Mouse (Mus musculus) urinary bladder, adult 18-20 months (tissue): Measurements from ENCODE around the gene Mdc1.

ENCODE experiments used
- DNase-seq, 2 experiments: peaks; one replicate each; pipeline ENCODE4 v3.0.0; 2022; ENCODE audit warnings: low spot score in 2 of 2, mixed read lengths in 2 of 2

The Mdc1 gene

GRCm38 (mm10) chr17:35841076-35841950, at the start of gene Mdc1:
Gene Mdc1, plus strand, starts transcription at chr17:35841515.
- peak; percentile 95 to 99 for DNase-seq

- no peak for DNase-seq
Observed at GRCm38 (mm10) chr17:35792837-35793236, 48.5 kb upstream of the Mdc1 start.

- DNase-seq: no peak
Observed at GRCm38 (mm10) chr17:35795099-35795498, 46.2 kb upstream of the Mdc1 start.

GRCm38 (mm10) chr17:35795656-35796055, 45.7 kb upstream of the Mdc1 start:
- DNase-seq: no peak

GRCm38 (mm10) chr17:35796835-35797234, 44.5 kb upstream of the Mdc1 start:
- DNase-seq: no peak

- no peak for DNase-seq
Observed at GRCm38 (mm10) chr17:35800905-35801304, 40.4 kb upstream of the Mdc1 start.

- no peak for DNase-seq
Observed at GRCm38 (mm10) chr17:35803020-35803419, 38.3 kb upstream of the Mdc1 start.

GRCm38 (mm10) chr17:35803858-35804399, 37.4 kb upstream of the Mdc1 start:
- no peak for DNase-seq

GRCm38 (mm10) chr17:35808073-35808472, 33.2 kb upstream of the Mdc1 start:
- no peak for DNase-seq

- DNase-seq: no peak
Observed at GRCm38 (mm10) chr17:35809395-35809794, 31.9 kb upstream of the Mdc1 start.

GRCm38 (mm10) chr17:35810900-35811648, 30.2 kb upstream of the Mdc1 start:
- no peak for DNase-seq

- DNase-seq: no peak
Observed at GRCm38 (mm10) chr17:35812307-35812706, 29.0 kb upstream of the Mdc1 start.

- no peak for DNase-seq
Observed at GRCm38 (mm10) chr17:35812736-35813135, 28.6 kb upstream of the Mdc1 start.

- DNase-seq: peak; percentile 81 to 91
Observed at GRCm38 (mm10) chr17:35813245-35813647, 28.1 kb upstream of the Mdc1 start.

- no peak for DNase-seq
Observed at GRCm38 (mm10) chr17:35813653-35814052, 27.7 kb upstream of the Mdc1 start.

- DNase-seq: peak in 1 of 2 experiments; percentile 44
Observed at GRCm38 (mm10) chr17:35814678-35815077, 26.6 kb upstream of the Mdc1 start.

- no peak for DNase-seq
Observed at GRCm38 (mm10) chr17:35815836-35816235, 25.5 kb upstream of the Mdc1 start.

GRCm38 (mm10) chr17:35816686-35817085, 24.6 kb upstream of the Mdc1 start:
- no peak for DNase-seq

GRCm38 (mm10) chr17:35817226-35817625, 24.1 kb upstream of the Mdc1 start:
- DNase-seq: no peak

GRCm38 (mm10) chr17:35820111-35820510, 21.2 kb upstream of the Mdc1 start:
- no peak for DNase-seq

GRCm38 (mm10) chr17:35821439-35822430, 19.6 kb upstream of the Mdc1 start, which contains the start of gene Ier3:
Gene Ier3, plus strand, starts transcription at chr17:35821684.
- peak; percentile 88 to 89 for DNase-seq
